Mouse (Mus musculus): ENCODE data around the gene Hexb. TPM values are rescaled to one million over a fixed set of nuclear protein-coding genes. Genes with fewer than 3 reads are reported as not detected.
A peak's percentile ranks its signal among the peaks of the same experiment; 100 is the strongest.

The Hexb gene
- polyA plus RNA-seq, 1 experiment from 2014 or later, result 23.6 TPM

DNA sequence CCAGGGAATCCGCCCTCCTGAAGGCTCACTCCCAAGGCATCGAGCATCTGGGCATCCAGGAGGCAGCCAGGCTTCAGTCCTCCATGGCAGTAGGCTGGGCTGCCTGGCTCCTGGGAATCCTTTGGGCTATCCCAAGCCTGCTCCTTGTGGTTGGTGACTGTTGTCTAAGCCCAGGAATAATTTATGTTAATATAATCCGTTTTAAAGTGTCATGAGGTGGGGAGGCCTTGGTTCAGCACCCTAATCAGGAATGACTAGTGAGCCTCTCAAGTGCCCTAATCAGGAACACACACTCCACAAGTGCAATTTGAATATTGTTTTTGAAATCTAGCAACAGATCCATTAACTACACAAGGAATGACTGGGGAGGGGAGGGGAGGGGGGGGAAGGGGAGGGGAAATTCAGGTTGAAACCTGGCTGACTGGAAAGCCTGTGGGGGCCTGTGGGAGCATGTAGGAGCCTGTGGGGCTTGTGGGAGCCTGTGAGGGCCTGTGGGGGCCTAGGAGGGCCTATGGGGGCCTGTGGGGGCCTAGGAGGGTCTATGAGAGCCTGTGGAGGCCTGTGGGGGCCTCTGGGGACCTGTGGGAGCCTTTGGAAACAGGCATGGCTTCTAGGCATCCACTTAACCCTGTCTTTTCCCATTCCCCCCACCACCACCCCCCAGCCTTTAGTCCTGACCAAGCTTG is 16.6 kb upstream of the Hexb start:
- H3K36me3 ChIP-seq (ENCODE audit: insufficient read depth, low read length), result no peaks in the 10 kb centered on the region
- H3K27me3 ChIP-seq (replicated peaks; ENCODE audit: insufficient read depth, low read length), result no peaks in the 10 kb centered on the region
- H3K27ac ChIP-seq (ENCODE audit: low read length), result no peak overlapping the region
- no peak for DNase-seq (ENCODE audit: low spot score)
- H3K9ac ChIP-seq (replicated peaks; ENCODE audit: low read depth), result no peak overlapping the region
- 60% methylated on average over 3 of the region's 3 CpGs for WGBS
- H3K4me3 ChIP-seq (ENCODE audit: low read depth, low read length), result no peak overlapping the region
- H3K4me2 ChIP-seq (replicated peaks; ENCODE audit: low read depth, low read length), result no peak overlapping the region
- H3K4me1 ChIP-seq (ENCODE audit: insufficient read depth, low read depth, low read length), result no peaks in the 10 kb centered on the region
- H3K9me3 ChIP-seq (ENCODE audit: low read length), result no peaks in the 10 kb centered on the region
- no peak for ATAC-seq
- TF ChIP-seq CTCF (IDR thresholded peaks at IDR 0.05) (no peak), EP300 (IDR thresholded peaks at IDR 0.05) (no peak)

GRCm38 (mm10) chr13:97208500-97209010 is 10.4 kb upstream of the Hexb start:
- Histone ChIP-seq H3K27me3 (replicated peaks; ENCODE audit: insufficient read depth, low read length) (no peaks in the 10 kb centered on the region), H3K9ac (replicated peaks; ENCODE audit: low read depth) (no peak overlapping the region), H3K4me1 (ENCODE audit: insufficient read depth, low read depth, low read length) (no peaks in the 10 kb centered on the region), H3K4me2 (replicated peaks; ENCODE audit: low read depth, low read length) (no peak overlapping the region), H3K36me3 (ENCODE audit: insufficient read depth, low read length) (no peaks in the 10 kb centered on the region), H3K27ac (ENCODE audit: low read length) (no peak overlapping the region), H3K4me3 (ENCODE audit: low read depth, low read length) (no peak overlapping the region), H3K9me3 (ENCODE audit: low read length) (no peaks in the 10 kb centered on the region)
- ATAC-seq, result no peak
- DNase-seq (ENCODE audit: low spot score), result no peak
- TF ChIP-seq EP300 (IDR thresholded peaks at IDR 0.05) (no peak), CTCF (IDR thresholded peaks at IDR 0.05) (no peak)
- WGBS, result 28% methylated on average over 3 of the region's 3 CpGs

DNA sequence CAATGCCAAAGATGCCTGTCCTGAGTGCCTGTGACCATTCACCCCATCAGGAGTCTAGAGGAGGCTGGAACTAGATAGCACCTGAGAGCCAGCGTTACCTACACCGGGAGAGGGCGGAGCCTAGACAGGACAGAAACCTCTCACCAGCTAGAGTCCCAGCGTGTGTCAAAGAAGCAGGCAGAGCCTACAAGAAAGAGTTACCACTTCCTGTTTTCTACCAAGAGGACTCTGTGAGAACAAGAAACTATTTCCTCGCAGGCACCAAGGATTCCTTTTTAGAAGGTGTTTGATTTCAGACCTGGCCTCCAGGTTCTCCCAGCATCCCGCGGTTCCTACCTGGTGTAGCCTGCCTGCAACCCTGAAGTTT is 9.9 kb upstream of the Hexb start:
- Histone ChIP-seq H3K4me3 (ENCODE audit: low read depth, low read length) (no peak overlapping the region), H3K4me1 (ENCODE audit: insufficient read depth, low read depth, low read length) (no peaks in the 10 kb centered on the region), H3K27ac (ENCODE audit: low read length) (no peak overlapping the region), H3K36me3 (ENCODE audit: insufficient read depth, low read length) (no peaks in the 10 kb centered on the region), H3K27me3 (replicated peaks; ENCODE audit: insufficient read depth, low read length) (no peaks in the 10 kb centered on the region), H3K9me3 (ENCODE audit: low read length) (no peaks in the 10 kb centered on the region), H3K4me2 (replicated peaks; ENCODE audit: low read depth, low read length) (no peak overlapping the region), H3K9ac (replicated peaks; ENCODE audit: low read depth) (no peak overlapping the region)
- WGBS, result 41% methylated on average over 7 of the region's 7 CpGs
- TF ChIP-seq CTCF (IDR thresholded peaks at IDR 0.05) (no peak), EP300 (IDR thresholded peaks at IDR 0.05) (no peak)
- DNase-seq (ENCODE audit: low spot score) (peak; percentile 39), ATAC-seq (no peak)

GRCm38 (mm10) chr13:97207472-97208111 is 9.4 kb upstream of the Hexb start:
- ATAC-seq (no peak), DNase-seq (ENCODE audit: low spot score) (no peak)
- Histone ChIP-seq H3K27me3 (replicated peaks; ENCODE audit: insufficient read depth, low read length) (no peaks in the 10 kb centered on the region), H3K9me3 (ENCODE audit: low read length) (no peaks in the 10 kb centered on the region), H3K36me3 (ENCODE audit: insufficient read depth, low read length) (no peaks in the 10 kb centered on the region), H3K4me1 (ENCODE audit: insufficient read depth, low read depth, low read length) (no peaks in the 10 kb centered on the region), H3K9ac (replicated peaks; ENCODE audit: low read depth) (no peak overlapping the region), H3K4me2 (replicated peaks; ENCODE audit: low read depth, low read length) (no peak overlapping the region), H3K4me3 (ENCODE audit: low read depth, low read length) (no peak overlapping the region), H3K27ac (ENCODE audit: low read length) (no peak overlapping the region)
- 66% methylated on average over 7 of the region's 7 CpGs for WGBS
- TF ChIP-seq CTCF (IDR thresholded peaks at IDR 0.05) (no peak), EP300 (IDR thresholded peaks at IDR 0.05) (no peak)

- no peak overlapping the region for H3K4me3 ChIP-seq (ENCODE audit: low read depth, low read length)
- no peak overlapping the region for H3K9ac ChIP-seq (replicated peaks; ENCODE audit: low read depth)
- ATAC-seq (no peak), DNase-seq (ENCODE audit: low spot score) (no peak)
- 83% methylated on average over 2 of the region's 2 CpGs for WGBS
- no peak overlapping the region for H3K27ac ChIP-seq (ENCODE audit: low read length)
- H3K9me3 ChIP-seq (ENCODE audit: low read length), result no peaks in the 10 kb centered on the region
- no peaks in the 10 kb centered on the region for H3K36me3 ChIP-seq (ENCODE audit: insufficient read depth, low read length)
- no peaks in the 10 kb centered on the region for H3K4me1 ChIP-seq (ENCODE audit: insufficient read depth, low read depth, low read length)
- no peak overlapping the region for H3K4me2 ChIP-seq (replicated peaks; ENCODE audit: low read depth, low read length)
- no peaks in the 10 kb centered on the region for H3K27me3 ChIP-seq (replicated peaks; ENCODE audit: insufficient read depth, low read length)
- TF ChIP-seq CTCF (IDR thresholded peaks at IDR 0.05) (no peak), EP300 (IDR thresholded peaks at IDR 0.05) (no peak)
These were observed 7.9 kb upstream of the Hexb start for GRCm38 (mm10) chr13:97206046-97206445.

- H3K27ac ChIP-seq (ENCODE audit: low read length), result peak overlapping the region; percentile 51; the same call in 1 of the 2 replicates
- H3K4me1 ChIP-seq (ENCODE audit: insufficient read depth, low read depth, low read length), result no peaks in the 10 kb centered on the region
- H3K9me3 ChIP-seq (ENCODE audit: low read length), result no peaks in the 10 kb centered on the region
- WGBS, result 5% methylated on average over 18 of the region's 18 CpGs
- DNase-seq (ENCODE audit: low spot score), result peak; percentile 92
- no peak overlapping the region; the same call in 1 of the 2 replicates for H3K9ac ChIP-seq (replicated peaks; ENCODE audit: low read depth)
- TF ChIP-seq CTCF (IDR thresholded peaks at IDR 0.05) (peak; percentile 77), EP300 (IDR thresholded peaks at IDR 0.05) (no peak)
- peak overlapping the region; percentile 57 for H3K4me2 ChIP-seq (replicated peaks; ENCODE audit: low read depth, low read length)
- peak overlapping the region; percentile 37 for H3K4me3 ChIP-seq (ENCODE audit: low read depth, low read length)
- no peaks in the 10 kb centered on the region for H3K36me3 ChIP-seq (ENCODE audit: insufficient read depth, low read length)
- no peaks in the 10 kb centered on the region for H3K27me3 ChIP-seq (replicated peaks; ENCODE audit: insufficient read depth, low read length)
- ATAC-seq, result peak; percentile 92
These were observed 7.0 kb upstream of the Hexb start for GRCm38 (mm10) chr13:97205052-97205701.
